Mouse (Mus musculus): ENCODE data around the gene Naalad2. TPM values are rescaled to one million over a fixed set of nuclear protein-coding genes. Genes with fewer than 3 reads are reported as not detected.

The Naalad2 gene
- polyA plus RNA-seq, 1 experiment from 2014 or later, result 1.7 TPM

Other genes starting within 250 kb of the Naalad2 start
- gene Chordc1, start 110.9 kb downstream of the Naalad2 start, polyA plus RNA-seq (2014; fragmentation: Nextera tagmentation; extraction: Ambion mirVana), result 83.5 and 85.5 TPM in 2 replicates
- gene Ubtfl1, start 1.4 kb upstream of the Naalad2 start, polyA plus RNA-seq (2014; fragmentation: Nextera tagmentation; extraction: Ambion mirVana), result not detected in 2 replicates
- not detected in 2 replicates for gene Mbd3l2, start 27.7 kb upstream of the Naalad2 start, polyA plus RNA-seq (2014; fragmentation: Nextera tagmentation; extraction: Ambion mirVana)
- 3.0 and 4.5 TPM in 2 replicates for gene Zfp558, start 75.3 kb upstream of the Naalad2 start, polyA plus RNA-seq (2014; fragmentation: Nextera tagmentation; extraction: Ambion mirVana)
- not detected in 2 replicates for gene Mbd3l1, start 75.4 kb upstream of the Naalad2 start, polyA plus RNA-seq (2014; fragmentation: Nextera tagmentation; extraction: Ambion mirVana)

Data from heart, embryonic 11.5 days (tissue).